Mouse (Mus musculus) forebrain, embryonic 10.5 days (tissue): Measurements from ENCODE around the gene Gm12258. TPM values are rescaled to one million over a fixed set of nuclear protein-coding genes. Genes with fewer than 3 reads are reported as not detected.

Experiments used
- DNase-seq: peaks from one replicate; pipeline ENCODE4 v3.0.0-alpha.2; 2017; ENCODE audit warnings: low spot score; ENCODE audit errors: extremely low spot score
- H3K27ac ChIP-seq: fragments of 300-500 bp; sonication (generic); 2 replicates; pipeline ENCODE4 v1.5.1; 2016; ENCODE audit warnings: mild to moderate bottlenecking
- H3K27me3 ChIP-seq: fragments of 300-500 bp; sonication (generic); 2 replicates; pipeline ENCODE4 v1.6.1; 2016; ENCODE audit warnings: mild to moderate bottlenecking; ENCODE audit not compliant: poor library complexity, severe bottlenecking
- H3K36me3 ChIP-seq: fragments of 300-500 bp; sonication (generic); replicated peaks from 2 replicates; pipeline ENCODE4 v1.6.1; 2016; ENCODE audit warnings: mild to moderate bottlenecking, moderate library complexity
- H3K4me1 ChIP-seq: fragments of 300-500 bp; sonication (generic); 2 replicates; pipeline ENCODE4 v1.6.1; 2016
- H3K4me3 ChIP-seq: fragments of 300-500 bp; sonication (generic); 2 replicates; pipeline ENCODE4 v1.5.1; 2016; ENCODE audit warnings: mild to moderate bottlenecking, moderate library complexity
- H3K9me3 ChIP-seq: fragments of 300-500 bp; sonication (generic); 2 replicates; pipeline ENCODE4 v1.6.1; 2016; ENCODE audit warnings: mild to moderate bottlenecking, moderate library complexity
- WGBS: fragments of 180-500 bp; shearing (Covaris S2); methylation state at CpG from one replicate; pipeline ENCODE4 v1.1.7; 2016; 5-methylcytosine and 5-hydroxymethylcytosine counted together
- polyA plus RNA-seq: library from polyadenylated mRNA; unstranded; fragments of >200 nt; fragmentation: Nextera tagmentation; extraction: Ambion mirVana; gene quantifications from 2 replicates; pipeline ENCODE4 v1.2.1, GENCODE M21; 2016

Gm12258 gene
- polyA plus RNA-seq, 1 experiment from 2014 or later, result 9.3 TPM

DNA sequence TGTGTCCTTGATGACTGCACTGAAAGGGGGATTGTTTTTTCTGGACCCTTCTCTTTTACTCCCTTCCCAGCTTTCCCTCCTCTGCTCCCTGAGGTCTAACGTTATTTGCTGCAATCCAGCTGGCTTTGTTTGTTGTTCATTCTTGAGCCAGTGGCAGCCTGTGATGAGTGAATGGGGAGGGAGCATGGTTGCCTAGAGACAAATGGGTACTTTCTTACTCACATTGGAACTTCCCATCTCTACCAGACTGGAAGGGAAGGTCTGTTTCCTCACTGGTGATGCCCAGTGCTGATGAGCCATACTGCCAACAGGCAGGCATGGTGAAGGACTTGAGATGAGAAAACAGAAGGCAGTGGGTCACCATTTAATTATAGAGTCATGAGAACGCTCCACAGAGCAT lies 2.8 kb downstream of the Gm12258 start:
- Histone ChIP-seq H3K4me1 (peaks cover 13% of the 10 kb centered on the region), H3K36me3 (peaks cover 37% of the 10 kb centered on the region), H3K27ac (no peak overlapping the region), H3K4me3 (no peak overlapping the region), H3K27me3 (no peaks in the 10 kb centered on the region), H3K9me3 (no peaks in the 10 kb centered on the region)
- WGBS, result 74% methylated on average over 2 of the region's 2 CpGs
- DNase-seq, result no peak

DNA sequence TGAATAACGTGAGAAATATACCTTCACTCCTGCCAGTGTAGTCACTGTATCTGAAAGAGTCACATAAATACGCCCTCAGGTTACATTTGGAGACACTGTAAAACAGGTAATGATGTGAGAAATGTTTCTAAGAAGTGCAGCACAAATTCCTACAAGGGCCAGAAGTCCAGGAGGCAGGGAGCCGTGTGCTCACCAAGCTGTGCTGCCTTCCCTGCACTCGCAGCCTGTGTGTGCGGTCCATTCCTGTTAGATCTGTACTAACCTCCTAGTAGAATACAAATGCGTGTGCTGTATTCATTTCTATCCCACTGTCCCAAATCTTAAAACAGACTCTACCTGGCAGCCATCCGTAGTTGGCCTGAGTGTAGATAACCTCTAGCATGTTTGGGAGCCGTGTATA lies 13.8 kb downstream of the Gm12258 start:
- no peaks in the 10 kb centered on the region for H3K27me3 ChIP-seq
- WGBS, result 95% methylated on average over 8 of the region's 8 CpGs
- no peak overlapping the region for H3K27ac ChIP-seq
- H3K4me1 ChIP-seq, result no peaks in the 10 kb centered on the region
- H3K36me3 ChIP-seq, result peaks cover 55% of the 10 kb centered on the region
- no peak for DNase-seq
- peaks cover 31% of the 10 kb centered on the region for H3K9me3 ChIP-seq
- H3K4me3 ChIP-seq, result no peak overlapping the region

DNA sequence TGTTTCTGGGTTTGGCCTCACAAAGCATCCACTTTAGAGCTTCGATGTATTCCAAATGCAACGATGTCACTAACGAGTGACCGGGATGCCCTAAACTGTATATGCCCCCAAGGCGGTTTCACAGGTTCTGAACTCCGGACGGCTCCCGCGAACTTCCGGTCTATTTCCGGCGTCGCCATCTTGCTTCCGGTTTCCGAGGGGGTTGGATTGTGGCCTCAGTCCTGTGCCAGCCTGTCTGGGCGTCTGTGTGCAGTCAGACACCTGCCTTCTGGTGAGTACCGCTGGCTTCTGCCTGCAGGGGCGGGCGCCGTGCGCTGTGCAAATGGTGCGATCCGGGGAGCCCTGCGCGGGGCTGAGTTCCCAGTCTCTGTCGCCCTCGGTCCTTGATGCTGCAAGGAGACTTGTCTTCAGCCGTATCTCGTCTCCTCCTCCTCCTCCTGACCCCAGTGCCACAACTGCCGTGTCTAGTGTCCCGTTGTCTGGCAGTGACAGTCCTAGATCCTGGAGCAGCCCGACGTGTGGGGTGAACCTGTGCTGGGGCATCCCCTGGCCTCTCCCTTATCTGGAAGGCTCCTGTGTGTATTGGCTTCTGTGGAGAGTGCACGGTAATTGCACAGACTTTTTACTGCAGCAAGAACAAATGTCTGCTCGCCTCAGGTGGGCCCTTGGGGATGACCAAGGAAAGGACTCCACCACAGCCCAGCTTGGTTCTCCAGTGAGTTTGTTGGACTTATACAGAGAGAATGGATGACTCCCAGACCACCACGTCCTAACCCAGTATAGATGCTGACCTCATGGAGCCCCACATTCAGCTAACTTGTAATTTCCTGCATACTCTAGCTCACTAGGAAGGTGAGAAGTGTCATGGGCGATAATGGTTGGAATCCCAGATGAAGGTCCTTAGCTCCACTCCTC lies 20.3 kb downstream of the Gm12258 start, which contains the start of gene 2810021J22Rik:
Gene 2810021J22Rik, plus strand, starts transcription at position 178 of the 915 bp plus-strand sequence.
- peak; percentile 82 for DNase-seq
- 3% methylated on average over 37 of the region's 37 CpGs for WGBS
- H3K36me3 ChIP-seq, result peaks cover 26% of the 10 kb centered on the region

DNA sequence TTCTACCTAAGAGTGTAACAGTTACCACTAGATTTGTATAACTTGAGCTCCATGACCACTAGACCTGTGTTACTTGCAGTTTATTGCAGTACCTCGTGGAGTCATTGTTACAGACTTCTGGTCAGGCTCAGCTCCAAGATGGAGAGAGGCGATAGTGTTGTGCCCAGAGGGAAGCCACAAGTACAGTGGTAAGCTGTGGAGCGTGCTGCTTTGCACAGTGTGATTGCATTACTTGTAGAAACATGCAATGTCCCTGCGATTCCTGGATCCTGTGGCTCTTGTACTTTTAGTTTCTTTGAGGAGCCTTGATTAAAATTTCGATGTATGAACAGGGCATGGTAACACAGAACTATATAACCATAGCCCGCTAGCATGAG lies 21.0 kb downstream of the Gm12258 start:
- peaks cover 26% of the 10 kb centered on the region for H3K36me3 ChIP-seq
- WGBS, result 88% methylated on average over 6 of the region's 6 CpGs
- H3K9me3 ChIP-seq, result no peaks in the 10 kb centered on the region
- H3K27ac ChIP-seq, result peak overlapping the region; percentile 92
- H3K27me3 ChIP-seq, result no peaks in the 10 kb centered on the region
- no peak for DNase-seq
- peak overlapping the region; percentile 79 for H3K4me3 ChIP-seq
- H3K4me1 ChIP-seq, result peaks cover 12% of the 10 kb centered on the region

More for the DNA sequence above, 20.3 kb downstream of the Gm12258 start, which contains the start of gene 2810021J22Rik:
- Histone ChIP-seq H3K27ac (peak within 1 kb of the TSS; percentile 92), H3K4me1 (peaks cover 12% of the 10 kb centered on the region), H3K9me3 (no peaks in the 10 kb centered on the region), H3K4me3 (peak within 1 kb of the TSS; percentile 79), H3K27me3 (no peaks in the 10 kb centered on the region)

DNA sequence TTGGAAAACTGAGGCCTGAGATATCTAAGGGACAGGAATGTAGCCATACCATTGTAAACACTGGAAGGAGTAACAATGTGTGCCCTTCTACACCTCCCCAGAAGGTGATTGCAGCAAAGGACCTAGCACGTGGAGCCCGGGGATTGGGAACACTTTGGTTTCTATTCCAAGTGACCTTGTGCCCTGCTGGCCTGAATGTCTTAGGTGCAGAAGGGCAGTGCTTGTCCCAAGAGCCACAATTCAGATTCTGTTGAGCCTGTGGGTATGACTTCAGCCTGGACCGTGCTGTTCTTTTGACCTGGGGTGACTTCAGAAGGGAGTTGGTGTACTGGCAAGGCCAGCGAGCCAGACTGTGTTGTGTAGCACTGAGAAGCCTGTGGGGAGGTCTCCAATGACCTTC lies 24.0 kb downstream of the Gm12258 start:
- Histone ChIP-seq H3K27ac (no peak overlapping the region), H3K27me3 (no peaks in the 10 kb centered on the region), H3K4me1 (peaks cover 12% of the 10 kb centered on the region), H3K9me3 (no peaks in the 10 kb centered on the region), H3K4me3 (no peak overlapping the region), H3K36me3 (peaks cover 37% of the 10 kb centered on the region)
- WGBS, result 88% methylated on average over 4 of the region's 4 CpGs
- DNase-seq, result no peak

DNA sequence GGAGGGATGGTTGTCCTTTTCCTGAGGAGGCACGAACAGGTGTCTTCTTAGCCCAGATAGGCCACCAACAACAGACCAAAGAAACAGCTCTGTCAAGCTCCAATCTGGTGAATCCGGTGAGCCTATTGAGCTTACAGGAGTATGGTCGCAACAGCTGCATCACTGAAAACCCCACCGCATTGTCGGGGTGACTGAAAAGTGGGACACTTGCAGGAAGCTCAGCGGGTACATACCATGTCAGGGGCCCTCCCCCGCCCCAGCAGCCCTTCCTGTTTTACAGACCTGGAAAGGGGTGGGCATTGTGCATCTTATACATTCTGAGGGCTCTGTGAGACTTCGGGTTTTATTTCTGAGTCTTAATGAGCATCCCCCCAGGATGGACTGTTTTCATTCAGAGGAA lies 36.8 kb downstream of the Gm12258 start:
- WGBS, result 90% methylated on average over 8 of the region's 8 CpGs
- H3K27me3 ChIP-seq, result no peaks in the 10 kb centered on the region
- peaks cover 53% of the 10 kb centered on the region for H3K36me3 ChIP-seq
- no peak for DNase-seq
- no peaks in the 10 kb centered on the region for H3K4me1 ChIP-seq
- no peak overlapping the region for H3K4me3 ChIP-seq
- H3K27ac ChIP-seq, result no peak overlapping the region
- no peaks in the 10 kb centered on the region for H3K9me3 ChIP-seq

DNA sequence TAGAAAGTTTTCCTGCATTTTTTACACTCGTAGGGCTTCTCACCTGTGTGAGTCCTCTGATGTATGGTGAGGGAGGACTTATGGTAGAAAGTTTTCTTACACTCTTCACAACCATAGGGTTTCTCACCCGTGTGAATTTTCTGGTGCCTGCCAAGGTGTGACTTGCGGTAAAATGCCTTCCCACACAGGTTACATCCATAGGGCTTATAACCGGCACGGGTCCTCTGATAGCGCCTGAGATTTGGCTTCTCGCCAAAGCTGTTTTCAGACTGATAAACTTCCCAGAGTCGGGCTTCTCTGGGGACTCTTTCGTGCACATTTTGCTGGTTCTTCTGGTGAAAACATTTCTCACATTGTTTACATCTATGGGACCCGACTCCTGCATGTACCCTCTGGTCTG lies 43.6 kb downstream of the Gm12258 start:
- no peaks in the 10 kb centered on the region for H3K4me1 ChIP-seq
- H3K36me3 ChIP-seq, result peaks cover 75% of the 10 kb centered on the region
- no peaks in the 10 kb centered on the region for H3K27me3 ChIP-seq
- 96% methylated on average over 10 of the region's 10 CpGs for WGBS
- H3K4me3 ChIP-seq, result no peak overlapping the region
- DNase-seq, result no peak
- no peaks in the 10 kb centered on the region for H3K9me3 ChIP-seq
- H3K27ac ChIP-seq, result no peak overlapping the region

DNA sequence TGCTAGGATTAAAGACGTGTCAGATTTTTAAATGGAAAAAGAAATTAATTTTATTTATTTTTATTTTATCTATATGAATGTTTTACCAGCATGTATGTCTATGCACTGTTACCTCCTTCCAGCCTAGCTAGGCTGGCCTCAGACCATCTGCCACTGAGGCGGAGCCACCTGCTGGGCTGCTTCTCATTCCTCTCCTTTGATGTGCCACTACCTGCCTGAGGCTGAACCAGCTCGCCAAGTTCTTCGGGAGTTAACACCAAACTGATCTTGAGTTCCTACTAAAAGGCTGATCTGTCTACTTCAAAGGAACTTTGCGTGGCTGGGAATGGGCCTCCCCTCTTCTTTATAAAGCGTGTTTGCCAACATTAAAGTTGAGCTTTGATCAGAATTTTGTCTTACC lies 47.5 kb downstream of the Gm12258 start:
- Histone ChIP-seq H3K9me3 (no peaks in the 10 kb centered on the region), H3K4me3 (no peak overlapping the region), H3K4me1 (no peaks in the 10 kb centered on the region), H3K36me3 (peaks cover 90% of the 10 kb centered on the region), H3K27ac (no peak overlapping the region), H3K27me3 (no peaks in the 10 kb centered on the region)
- DNase-seq, result no peak
- 81% methylated on average over 6 of the region's 6 CpGs for WGBS

DNA sequence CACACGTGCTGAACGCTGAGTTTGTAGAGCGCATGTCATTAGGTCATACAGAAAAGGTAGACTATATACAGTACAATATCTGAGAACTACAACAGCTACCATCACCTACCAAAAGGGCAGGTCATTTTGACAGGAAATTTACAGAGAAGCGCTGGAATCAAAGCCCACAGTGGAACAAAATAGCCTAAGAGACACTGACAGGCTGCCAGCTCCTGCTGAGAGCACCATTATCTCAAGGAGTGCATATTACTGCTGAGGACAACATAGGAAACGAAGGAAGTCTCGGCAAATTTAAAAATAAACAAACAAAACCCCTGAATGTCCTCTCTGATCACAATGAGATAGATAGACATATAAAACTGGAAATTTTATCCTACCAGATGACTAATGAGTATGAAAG lies 50.5 kb downstream of the Gm12258 start:
- H3K36me3 ChIP-seq, result peaks cover 88% of the 10 kb centered on the region
- 88% methylated on average over 6 of the region's 6 CpGs for WGBS
- H3K4me3 ChIP-seq, result no peak overlapping the region

DNA sequence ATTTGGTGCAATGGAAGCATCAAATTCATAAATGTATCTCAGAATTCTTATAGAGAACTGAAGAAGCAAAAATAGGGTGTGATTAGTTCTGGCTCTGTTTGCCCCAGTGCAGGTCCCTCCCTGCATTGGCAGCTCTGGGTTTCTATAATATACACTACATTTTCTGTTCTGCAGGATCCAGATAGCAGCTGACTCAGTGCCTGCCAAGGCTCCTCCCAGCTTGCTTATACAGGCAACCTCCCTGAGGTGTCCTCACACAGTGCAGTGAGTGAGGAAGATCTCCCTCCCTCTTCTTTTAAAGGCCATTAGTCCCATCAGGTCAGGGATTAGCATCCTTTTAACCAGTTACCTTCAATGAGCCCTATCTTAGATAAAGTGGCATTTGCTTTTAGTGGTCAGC lies 54.1 kb downstream of the Gm12258 start:
- Histone ChIP-seq H3K27ac (no peak overlapping the region), H3K9me3 (no peaks in the 10 kb centered on the region), H3K36me3 (peaks cover 59% of the 10 kb centered on the region), H3K27me3 (no peaks in the 10 kb centered on the region), H3K4me3 (no peak overlapping the region), H3K4me1 (peaks cover 16% of the 10 kb centered on the region)
- DNase-seq, result no peak

More for the DNA sequence above, 50.5 kb downstream of the Gm12258 start:
- no peak for DNase-seq
- H3K27me3 ChIP-seq, result no peaks in the 10 kb centered on the region
- H3K9me3 ChIP-seq, result no peaks in the 10 kb centered on the region
- no peak overlapping the region for H3K27ac ChIP-seq
- peaks cover 2% of the 10 kb centered on the region; the same call in 1 of the 2 replicates for H3K4me1 ChIP-seq

DNA sequence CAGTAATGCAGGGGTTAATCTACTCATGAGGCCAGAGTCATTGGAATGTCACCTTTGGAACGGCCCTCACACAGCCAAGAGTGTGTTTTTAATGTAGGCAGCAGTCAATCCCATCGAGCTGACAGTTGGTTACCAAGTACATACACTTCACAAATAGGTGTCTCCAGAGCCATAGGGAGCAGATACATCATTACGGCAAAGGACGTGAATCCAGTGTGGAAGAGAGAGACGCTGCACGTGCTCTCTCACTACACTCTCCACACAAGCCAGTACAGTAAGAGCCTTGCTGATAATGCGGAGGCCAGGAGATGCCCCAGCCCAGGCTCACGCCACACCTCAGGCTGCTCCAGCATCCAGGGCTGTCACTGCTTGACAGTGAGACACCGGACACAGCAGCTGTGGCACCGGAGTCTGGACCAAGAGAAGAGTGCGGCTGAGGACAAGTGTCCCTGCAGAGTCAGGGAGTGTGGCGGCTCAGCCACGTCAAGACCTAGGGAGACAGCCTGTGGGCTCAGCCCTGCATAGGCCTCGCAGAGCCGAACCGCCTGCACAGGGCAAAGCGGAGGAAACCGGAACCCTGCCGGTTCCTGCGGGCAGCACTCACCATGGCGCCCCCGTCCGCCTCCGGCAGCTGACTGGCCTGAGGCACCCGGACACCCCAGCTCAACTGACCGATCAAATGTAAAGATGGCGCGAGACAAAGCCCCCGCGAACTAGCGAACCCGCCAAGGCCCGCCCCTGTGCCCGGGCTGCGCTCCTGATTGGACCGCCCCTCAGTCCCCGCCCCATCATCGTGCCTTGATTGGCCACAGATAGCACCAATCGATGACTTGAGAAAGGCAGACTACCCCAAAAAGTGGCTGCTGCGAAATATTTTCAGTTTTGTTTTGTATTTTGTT lies 56.8 kb downstream of the Gm12258 start, which contains the start of gene Zfp39:
Gene Zfp39, minus strand, starts transcription at position 715 of the 899 bp plus-strand sequence.
- under 1% methylated on average over 40 of the region's 40 CpGs for WGBS
- H3K4me1 ChIP-seq, result peaks cover 16% of the 10 kb centered on the region
- H3K36me3 ChIP-seq, result peaks cover 35% of the 10 kb centered on the region
- peak within 1 kb of the TSS; percentile 88 for H3K4me3 ChIP-seq
- peak; percentile 96 for DNase-seq
- H3K27me3 ChIP-seq, result no peaks in the 10 kb centered on the region
- H3K9me3 ChIP-seq, result no peaks in the 10 kb centered on the region
- peak within 1 kb of the TSS; percentile 95 for H3K27ac ChIP-seq

DNA sequence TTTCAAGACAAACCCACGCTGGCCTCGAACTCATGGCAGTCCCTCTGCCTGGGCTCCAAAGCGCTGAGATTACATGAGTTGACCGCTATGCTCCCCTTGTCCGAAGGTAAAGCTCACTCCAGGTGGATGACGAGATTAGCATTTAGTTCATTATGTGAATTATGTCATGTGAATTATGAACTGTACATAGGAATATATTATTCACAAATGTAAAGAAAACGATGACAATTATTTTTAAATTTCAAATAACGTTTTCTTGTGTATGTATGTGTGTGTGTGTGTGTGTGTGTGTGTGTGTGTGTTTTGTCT lies 57.4 kb downstream of the Gm12258 start:
- WGBS, result 3% methylated on average over 8 of the region's 8 CpGs
- no peak for DNase-seq
- H3K27me3 ChIP-seq, result no peaks in the 10 kb centered on the region
- peaks cover 29% of the 10 kb centered on the region for H3K36me3 ChIP-seq
- H3K4me3 ChIP-seq, result peak overlapping the region; percentile 88
- peaks cover 16% of the 10 kb centered on the region for H3K4me1 ChIP-seq
- H3K9me3 ChIP-seq, result no peaks in the 10 kb centered on the region
- peak overlapping the region; percentile 95 for H3K27ac ChIP-seq
